In the genomic region with DNA sequence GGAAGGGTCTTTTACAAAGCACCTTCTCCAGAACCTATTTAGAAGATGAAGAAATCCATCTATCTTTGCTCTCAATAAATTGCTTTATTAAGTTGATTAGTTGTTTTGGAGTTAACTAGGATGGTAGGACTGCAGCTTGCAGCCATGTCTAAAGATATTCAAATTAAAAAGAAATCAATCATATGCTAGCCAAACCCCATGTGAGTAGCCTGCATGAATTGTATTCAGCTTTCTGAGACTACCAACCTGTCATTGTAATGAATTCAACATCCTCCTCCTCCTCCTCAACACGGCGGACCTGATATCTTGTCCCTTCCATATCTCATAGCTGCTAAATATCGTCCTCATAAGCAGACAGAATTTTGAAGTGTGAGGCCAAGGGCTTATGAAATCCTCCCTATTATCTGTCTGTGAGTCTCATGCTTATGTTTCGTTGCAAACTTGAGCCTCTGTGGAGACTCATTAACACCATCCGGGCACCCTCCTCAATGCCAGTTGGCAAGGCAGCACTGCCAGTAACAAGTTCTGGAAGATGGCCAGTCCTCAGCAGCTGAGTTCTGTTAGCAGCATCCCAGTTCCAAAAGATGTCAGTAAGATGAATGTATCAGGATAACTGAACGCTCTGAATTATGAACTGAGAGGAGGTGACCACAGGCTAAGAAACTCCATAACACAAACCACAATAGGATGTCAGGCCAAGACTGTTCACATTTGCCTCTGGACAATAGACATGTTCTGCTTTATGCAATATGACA, we compare ENCODE assay signal across 9 mouse cellular contexts. TPM values are rescaled to one million over a fixed set of nuclear protein-coding genes. Genes with fewer than 3 reads are reported as not detected.
A peak's percentile ranks its signal among the peaks of the same experiment; 100 is the strongest.
DNase-seq lines count a peak whose midpoint lies in the region; TF ChIP-seq lines count a peak whose summit lies in the region.
"Had no signal": no experiment of that assay in that cellular context is flagged by ENCODE, and none has a peak within 500 bp of the region (broad histone marks: within the 10 kb centered on the region; RNA-seq: fewer than 3 reads in every experiment).

No protein-coding gene starts in this region.

- no peak for TF ChIP-seq POLR2A in kidney, adult 2 months (IDR thresholded peaks at IDR 0.05; ENCODE audit: low read depth, low read length)

- H3K27ac ChIP-seq in kidney, adult 2 months (ENCODE audit: insufficient read depth, low read depth, low read length), result no peak overlapping the region
- H3K27ac ChIP-seq: limb, embryonic 13.5 days had no signal

- H3K4me3 ChIP-seq in kidney, adult 2 months (ENCODE audit: insufficient read depth, low read depth, low read length), result no peak overlapping the region
- H3K4me3 ChIP-seq: limb, embryonic 13.5 days had no signal

- WGBS in kidney, adult 2 months, result 85% methylated on average over 6 of the region's 6 CpGs

- no peaks in the 10 kb centered on the region for H3K27me3 ChIP-seq in kidney, adult 2 months (replicated peaks; ENCODE audit: control insufficient read depth, insufficient read depth, low read length)
- H3K27me3 ChIP-seq: limb, embryonic 13.5 days had no signal

- no peaks in the 10 kb centered on the region for H3K4me1 ChIP-seq in kidney, adult 2 months (ENCODE audit: control insufficient read depth, insufficient read depth, low read length)
- H3K4me1 ChIP-seq: limb, embryonic 13.5 days had no signal

- DNase-seq in kidney, adult 2 months, result peak; percentile 13
- DNase-seq in kidney, postnatal 4 days, result no peak
- peak; percentile 72 to 74 for DNase-seq in cerebellum, postnatal 36 days
- peak; percentile 48 to 56 for DNase-seq in layer of hippocampus, postnatal 25 days (ENCODE audit: extremely low spot score in 1 of 2, low spot score in 1 of 2)
- DNase-seq in ovary, postnatal 36 days (ENCODE audit: low spot score), result peak; percentile 6
- DNase-seq in kidney, adult 9 months, result no peak
- no peak for DNase-seq in B cell, adult 2 months
- DNase-seq in spleen, postnatal 14 days (ENCODE audit: low spot score in 2 of 2), result no peak

- TF ChIP-seq CTCF in kidney, adult 2 months (conservative IDR thresholded peaks at IDR 0.05; ENCODE audit: insufficient read depth, insufficient read length, low read depth, low read length), result no peak

- no peaks in the 10 kb centered on the region for H3K36me3 ChIP-seq in kidney, adult 2 months (ENCODE audit: control insufficient read depth, insufficient read depth, low read length)
- H3K36me3 ChIP-seq: limb, embryonic 13.5 days had no signal

RNA-seq across cellular contexts. Expression of a gene that starts 55.0 kb away (rescaled TPM):
- polyA plus RNA-seq in kidney, adult 2 months (2012; rRNA removed), result 0.83 and 0.95 TPM in 2 replicates
- total RNA-seq in layer of hippocampus, postnatal 25 days (2021), result 10 to 100 TPM; 12.5 to 16.7 TPM

Comparison
In these comparisons a context has a peak if more than half of its experiments do, and no peak if none do; other contexts are left out.
1. DNase-seq: peak in kidney, adult 2 months (single experiment), cerebellum, postnatal 36 days (2 of 2), layer of hippocampus, postnatal 25 days (2 of 2) and ovary, postnatal 36 days (single experiment); none in kidney, postnatal 4 days (0 of 2), kidney, adult 9 months (single experiment), B cell, adult 2 months (0 of 2) and spleen, postnatal 14 days (0 of 2).